Comparison of ENCODE assay signal across 8 mouse cellular contexts in the genomic region with DNA sequence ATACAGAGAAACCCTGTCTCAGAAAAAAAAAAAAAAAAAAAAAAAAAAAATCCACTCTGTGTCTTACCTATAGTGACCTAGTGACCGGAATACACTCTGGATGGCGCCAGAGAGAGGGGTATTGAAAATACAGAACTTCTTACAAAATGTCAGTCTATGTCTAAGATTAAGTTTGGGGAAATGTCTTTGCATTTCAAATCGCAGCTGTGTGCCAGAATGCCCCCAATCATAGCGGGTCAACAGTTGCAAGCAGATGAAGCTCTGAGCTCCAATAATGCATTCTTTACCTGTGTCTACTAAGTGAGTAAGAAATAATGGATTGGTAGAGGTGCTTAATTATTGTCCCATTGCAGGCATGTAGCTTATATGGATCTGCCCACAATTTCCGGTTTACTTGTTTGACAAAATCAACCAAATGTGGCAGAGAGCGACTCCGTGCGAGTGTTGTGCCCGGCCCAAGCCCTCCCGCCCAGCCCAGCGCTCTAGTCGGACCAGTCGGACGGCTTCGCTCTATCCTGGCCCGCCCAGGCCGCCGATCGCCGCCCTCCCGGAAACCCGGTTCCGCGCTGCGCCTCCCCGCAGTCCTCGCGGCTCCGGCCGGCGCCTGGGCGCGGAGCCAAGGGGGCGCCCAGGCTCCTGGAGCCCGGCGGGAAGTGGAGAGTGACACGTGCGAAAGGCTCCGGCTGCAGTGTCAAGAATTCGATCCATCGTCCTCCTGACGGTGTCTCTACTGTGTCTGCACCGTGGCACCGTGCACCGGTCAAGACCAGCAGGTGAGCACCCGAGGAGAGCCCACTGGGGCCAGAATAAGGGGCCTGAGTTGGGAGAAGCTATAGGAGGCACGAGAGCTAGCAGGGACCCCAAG. TPM values are rescaled to one million over a fixed set of nuclear protein-coding genes. Genes with fewer than 3 reads are reported as not detected.
DNase-seq lines count a peak whose midpoint lies in the region; ATAC-seq and TF ChIP-seq lines count a peak whose summit lies in the region.

A gene (plus strand): TSS at position 551 of the 865 bp plus-strand sequence.

- no peak for TF ChIP-seq CTCF in cerebellum, adult 2 months (IDR thresholded peaks at IDR 0.05; ENCODE audit: borderline replicate concordance, insufficient read depth, low read depth, low read length)
- no peak for TF ChIP-seq CTCF in bone marrow, adult 2 months (IDR thresholded peaks at IDR 0.05; ENCODE audit: control insufficient read depth, insufficient read depth, low read length)
- TF ChIP-seq CTCF in liver, adult 2 months (IDR thresholded peaks at IDR 0.05; ENCODE audit: low read depth, low read length), result no peak

- ATAC-seq in hindbrain, embryonic 16.5 days, result peak; percentile 94
- ATAC-seq in midbrain, embryonic 16.5 days, result peak; percentile 90
- peak; percentile 97 for ATAC-seq in stomach, embryonic 15.5 days (ENCODE audit: insufficient read depth, low FRiP score, low read depth)

- no peaks in the 10 kb centered on the region for H3K9me3 ChIP-seq in hindbrain, embryonic 16.5 days (ENCODE audit: control insufficient read depth, low read length)
- H3K9me3 ChIP-seq in midbrain, embryonic 16.5 days (replicated peaks; ENCODE audit: control insufficient read depth, low read length, poor library complexity, severe bottlenecking), result no peaks in the 10 kb centered on the region
- no peaks in the 10 kb centered on the region for H3K9me3 ChIP-seq in stomach, embryonic 15.5 days

- no peak for TF ChIP-seq POLR2A in cerebellum, adult 2 months (IDR thresholded peaks at IDR 0.05; ENCODE audit: borderline replicate concordance, insufficient read depth, low read length)
- TF ChIP-seq POLR2A in bone marrow, adult 2 months (IDR thresholded peaks at IDR 0.05; ENCODE audit: borderline replicate concordance, control insufficient read depth, low read depth, low read length), result no peak; the same call in 1 of the 2 replicates
- TF ChIP-seq POLR2A in liver, adult 2 months (IDR thresholded peaks at IDR 0.05; ENCODE audit: extremely low read depth, insufficient read depth, low read length), result no peak

- peak within 1 kb of the TSS; percentile 96 for H3K4me2 ChIP-seq in hindbrain, embryonic 16.5 days (ENCODE audit: low read length)
- peak within 1 kb of the TSS; percentile 96 for H3K4me2 ChIP-seq in midbrain, embryonic 16.5 days (ENCODE audit: low read length)
- H3K4me2 ChIP-seq in stomach, embryonic 15.5 days, result peak within 1 kb of the TSS; percentile 70

- H3K27ac ChIP-seq in cerebellum, adult 2 months (ENCODE audit: insufficient read depth, low read length), result no peak within 1 kb of the TSS
- peak within 1 kb of the TSS; percentile 21; the same call in 1 of the 2 replicates for H3K27ac ChIP-seq in bone marrow, adult 2 months (ENCODE audit: control insufficient read depth, insufficient read depth, low read depth, low read length, poor library complexity)
- H3K27ac ChIP-seq in hindbrain, embryonic 16.5 days (ENCODE audit: low read depth, low read length), result no peak within 1 kb of the TSS
- H3K27ac ChIP-seq in liver, adult 2 months (replicated peaks; ENCODE audit: insufficient read depth, low read depth, low read length), result no peak within 1 kb of the TSS
- no peak within 1 kb of the TSS for H3K27ac ChIP-seq in midbrain, embryonic 16.5 days (ENCODE audit: low read length)
- H3K27ac ChIP-seq in stomach, embryonic 15.5 days, result peak within 1 kb of the TSS; percentile 69; the same call in 1 of the 2 replicates

- H3K36me3 ChIP-seq in hindbrain, embryonic 16.5 days (ENCODE audit: control insufficient read depth, insufficient read depth, low read length), result no peaks in the 10 kb centered on the region
- H3K36me3 ChIP-seq in liver, adult 2 months (ENCODE audit: control insufficient read depth, insufficient read depth, low read length), result no peaks in the 10 kb centered on the region
- H3K36me3 ChIP-seq in midbrain, embryonic 16.5 days (ENCODE audit: control insufficient read depth, insufficient read depth, low read length), result no peaks in the 10 kb centered on the region
- H3K36me3 ChIP-seq in stomach, embryonic 15.5 days, result no peaks in the 10 kb centered on the region

- H3K4me1 ChIP-seq in cerebellum, adult 2 months (ENCODE audit: control insufficient read depth, insufficient read depth, low read length), result no peaks in the 10 kb centered on the region
- H3K4me1 ChIP-seq in bone marrow, adult 2 months (ENCODE audit: control insufficient read depth, insufficient read depth, low read length), result no peaks in the 10 kb centered on the region; the same call in 1 of the 2 replicates
- no peaks in the 10 kb centered on the region; the same call in 1 of the 2 replicates for H3K4me1 ChIP-seq in hindbrain, embryonic 16.5 days (ENCODE audit: control insufficient read depth, insufficient read depth, low read depth, low read length)
- no peaks in the 10 kb centered on the region; the same call in 1 of the 2 replicates for H3K4me1 ChIP-seq in liver, adult 2 months (ENCODE audit: control insufficient read depth, insufficient read depth, low read length)
- peaks cover 4% of the 10 kb centered on the region; the same call in 1 of the 2 replicates for H3K4me1 ChIP-seq in midbrain, embryonic 16.5 days (ENCODE audit: control insufficient read depth, insufficient read depth, low read length)
- H3K4me1 ChIP-seq in stomach, embryonic 15.5 days, result peaks cover 6% of the 10 kb centered on the region

- peak within 1 kb of the TSS; percentile 74 for H3K9ac ChIP-seq in hindbrain, embryonic 16.5 days (ENCODE audit: low read depth, low read length)
- peak within 1 kb of the TSS; percentile 10 for H3K9ac ChIP-seq in liver, adult 2 months (ENCODE audit: low read depth, low read length)
- H3K9ac ChIP-seq in midbrain, embryonic 16.5 days (ENCODE audit: low read depth, low read length), result peak within 1 kb of the TSS; percentile 71
- peak within 1 kb of the TSS; percentile 3; the same call in 1 of the 2 replicates for H3K9ac ChIP-seq in stomach, embryonic 15.5 days

- H3K4me3 ChIP-seq in cerebellum, adult 2 months (replicated peaks; ENCODE audit: insufficient read depth, low read depth, low read length), result peak within 1 kb of the TSS; percentile 18
- peak within 1 kb of the TSS; percentile 68 for H3K4me3 ChIP-seq in bone marrow, adult 2 months (replicated peaks; ENCODE audit: control insufficient read depth, low read depth, low read length)
- peak within 1 kb of the TSS; percentile 56 for H3K4me3 ChIP-seq in hindbrain, embryonic 16.5 days (ENCODE audit: low read length)
- H3K4me3 ChIP-seq in liver, adult 2 months (ENCODE audit: insufficient read depth, low read depth, low read length), result peak within 1 kb of the TSS; percentile 42
- H3K4me3 ChIP-seq in midbrain, embryonic 16.5 days (ENCODE audit: low read depth, low read length), result peak within 1 kb of the TSS; percentile 54
- peak within 1 kb of the TSS; percentile 39 for H3K4me3 ChIP-seq in stomach, embryonic 15.5 days (replicated peaks)

- peak; percentile 11 to 14 for DNase-seq in cerebellum, adult 2 months
- DNase-seq in cerebellum, adult 11 months, result no peak
- peak; percentile 14 for DNase-seq in gastrocnemius, adult 18-20 months (ENCODE audit: low spot score)
- DNase-seq in liver, adult 2 months (ENCODE audit: extremely low read depth, low read depth, low spot score), result peak; percentile 67

- 3% methylated on average over 47 of the region's 47 CpGs for WGBS in cerebellum, adult 2 months
- WGBS in bone marrow, adult 2 months, result under 1% methylated on average over 47 of the region's 47 CpGs
- WGBS in hindbrain, embryonic 16.5 days, result 5% methylated on average over 47 of the region's 47 CpGs
- WGBS in liver, adult 2 months, result 2% methylated on average over 47 of the region's 47 CpGs
- 4% methylated on average over 47 of the region's 47 CpGs for WGBS in midbrain, embryonic 16.5 days
- WGBS in stomach, embryonic 15.5 days, result 3% methylated on average over 47 of the region's 47 CpGs

- no peaks in the 10 kb centered on the region for H3K27me3 ChIP-seq in cerebellum, adult 2 months (ENCODE audit: control insufficient read depth, insufficient read depth, low read length)
- H3K27me3 ChIP-seq in hindbrain, embryonic 16.5 days (replicated peaks; ENCODE audit: control insufficient read depth, insufficient read depth, low read length), result peaks cover 2% of the 10 kb centered on the region
- H3K27me3 ChIP-seq in liver, adult 2 months (ENCODE audit: control insufficient read depth, insufficient read depth, low read length), result no peaks in the 10 kb centered on the region
- H3K27me3 ChIP-seq in midbrain, embryonic 16.5 days (ENCODE audit: control insufficient read depth, insufficient read depth, low read depth, low read length), result no peaks in the 10 kb centered on the region
- H3K27me3 ChIP-seq in stomach, embryonic 15.5 days (replicated peaks), result no peaks in the 10 kb centered on the region

- no peaks in the 10 kb centered on the region for H3K79me2 ChIP-seq in liver, adult 2 months (ENCODE audit: control insufficient read depth, insufficient read depth, low read length)

RNA-seq across cellular contexts. Expression of the gene that starts here (rescaled TPM):
- 0.30 and 0.79 TPM in 2 replicates for polyA plus RNA-seq in cerebellum, adult 2 months (2012; rRNA removed)
- polyA plus RNA-seq in bone marrow, adult 2 months (2011; ENCODE audit: insufficient read depth, insufficient read length, low replicate concordance, missing spikeins), result 20.3 and 32.2 TPM in 2 replicates
- under 1 TPM; 0.14 to 0.53 TPM for total RNA-seq in gastrocnemius, adult 18-20 months (2021)
- polyA plus RNA-seq in hindbrain, embryonic 16.5 days (2015; fragmentation: Nextera tagmentation; extraction: Ambion mirVana), result 1.5 and 2.3 TPM in 2 replicates
- total RNA-seq in liver, adult 2 months (2014; rRNA removed), result 1.6 and 3.7 TPM in 2 replicates
- 1.5 and 2.1 TPM in 2 replicates for polyA plus RNA-seq in liver, adult 2 months (2012; rRNA removed)
- 0.36 and 0.68 TPM in 2 replicates for polyA plus RNA-seq in midbrain, embryonic 16.5 days (2015; fragmentation: Nextera tagmentation; extraction: Ambion mirVana)
- polyA plus RNA-seq in stomach, embryonic 15.5 days (2015; fragmentation: Nextera tagmentation; extraction: Ambion mirVana), result 6.3 and 6.4 TPM in 2 replicates

Comparison
In these comparisons a context has a peak if more than half of its experiments do, and no peak if none do; other contexts are left out.
1. Peak in DNase-seq and H3K4me3 ChIP-seq in cerebellum, adult 2 months; RNA of the gene not detected or under 1 TPM.
2. Peak in DNase-seq in gastrocnemius, adult 18-20 months; RNA of the gene not detected or under 1 TPM.
3. Peak in ATAC-seq, H3K4me3 ChIP-seq, H3K9ac ChIP-seq and H3K4me2 ChIP-seq in midbrain, embryonic 16.5 days; RNA of the gene not detected or under 1 TPM.
4. H3K27ac ChIP-seq: peak in bone marrow, adult 2 months (single experiment) and stomach, embryonic 15.5 days (single experiment); none in cerebellum, adult 2 months (single experiment), hindbrain, embryonic 16.5 days (single experiment), liver, adult 2 months (single experiment) and midbrain, embryonic 16.5 days (single experiment).
5. H3K4me3 ChIP-seq: peak in every context shown above with its lines; median percentile 68 in bone marrow, adult 2 months; 56 in hindbrain, embryonic 16.5 days; 54 in midbrain, embryonic 16.5 days; 42 in liver, adult 2 months; 39 in stomach, embryonic 15.5 days; 18 in cerebellum, adult 2 months.
6. H3K9ac ChIP-seq: peak in every context shown above with its lines; median percentile 74 in hindbrain, embryonic 16.5 days; 71 in midbrain, embryonic 16.5 days; 10 in liver, adult 2 months; 3 in stomach, embryonic 15.5 days.
7. Peak in every context shown above with its lines, with median percentiles within 50 percentile points of each other: ATAC-seq and H3K4me2 ChIP-seq.